Mouse (Mus musculus): ENCODE measurements around the gene Aars.
A peak's percentile ranks its signal among the peaks of the same experiment; 100 is the strongest.
"Not testable (repeated sequence)": the region's sequence is repeated elsewhere in the genome, so short reads cannot be mapped to it uniquely, and the experiment has no call there.

Aars gene

DNA sequence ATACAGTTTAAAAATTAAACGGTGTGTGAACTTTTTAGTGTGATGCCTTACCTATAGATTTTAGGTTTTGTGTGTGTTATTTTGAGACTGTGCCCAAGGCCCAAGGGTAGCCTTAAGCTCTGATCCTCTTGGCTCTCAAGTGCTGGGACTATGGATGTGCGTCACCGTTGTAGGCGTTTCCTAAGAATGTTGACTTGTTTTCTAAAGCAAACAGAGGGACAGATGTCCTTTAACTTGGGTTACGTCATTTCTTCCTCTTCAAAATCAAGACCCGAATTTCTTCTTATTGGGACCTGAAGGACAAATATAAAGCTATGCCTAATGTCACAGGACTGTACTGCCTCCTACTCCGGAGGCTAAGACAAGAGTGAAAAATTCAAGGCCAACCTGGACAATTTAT, at the start of gene Aars:
TSS of gene Aars (plus strand) at position 229 of the 400 bp plus-strand sequence.
- DNase-seq = no peak

DNA sequence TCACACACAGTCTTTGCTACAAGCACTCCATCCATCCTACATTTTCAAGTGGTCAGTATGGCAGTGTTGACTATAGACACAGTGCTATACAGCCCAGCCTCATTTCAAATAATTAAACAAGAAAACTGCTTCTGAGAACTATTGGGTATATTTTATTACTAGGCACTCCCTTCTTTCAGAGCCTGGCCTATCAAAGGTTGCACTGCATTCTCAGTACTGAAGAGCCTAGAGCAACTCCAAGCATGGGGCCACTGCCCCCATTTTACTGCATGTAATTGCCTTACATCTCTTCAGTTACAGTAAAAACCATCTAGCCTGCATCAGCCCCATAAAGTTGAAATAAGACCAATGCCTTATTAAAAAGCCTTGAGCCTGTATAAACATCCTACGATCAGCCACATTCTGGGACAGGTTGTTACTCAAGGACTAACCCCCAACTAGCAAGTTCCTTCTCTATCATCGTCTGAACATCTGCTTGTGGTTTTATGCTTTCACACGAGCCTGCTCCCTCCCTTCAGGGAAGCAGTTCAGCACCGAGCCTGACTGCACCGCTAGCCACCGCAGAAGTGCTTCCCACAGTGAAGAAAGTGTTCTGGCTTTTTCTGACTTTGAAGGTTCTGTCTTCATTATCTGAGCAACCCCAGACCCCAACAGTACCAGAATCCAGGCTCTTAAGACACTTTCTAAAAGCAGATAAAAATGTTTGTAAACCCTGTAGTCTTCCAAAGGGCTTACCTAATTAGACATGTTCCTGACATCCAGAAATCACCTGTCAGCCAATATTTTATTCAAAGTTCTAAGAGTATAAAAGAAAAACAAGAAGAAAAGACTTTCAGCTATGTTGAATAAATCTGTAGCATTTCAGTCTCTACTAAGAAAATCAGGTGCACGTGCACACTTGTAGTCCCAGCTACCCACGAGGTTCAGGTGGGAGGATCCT, 44.9 kb upstream of the Aars start:
- no peak for DNase-seq

DNA sequence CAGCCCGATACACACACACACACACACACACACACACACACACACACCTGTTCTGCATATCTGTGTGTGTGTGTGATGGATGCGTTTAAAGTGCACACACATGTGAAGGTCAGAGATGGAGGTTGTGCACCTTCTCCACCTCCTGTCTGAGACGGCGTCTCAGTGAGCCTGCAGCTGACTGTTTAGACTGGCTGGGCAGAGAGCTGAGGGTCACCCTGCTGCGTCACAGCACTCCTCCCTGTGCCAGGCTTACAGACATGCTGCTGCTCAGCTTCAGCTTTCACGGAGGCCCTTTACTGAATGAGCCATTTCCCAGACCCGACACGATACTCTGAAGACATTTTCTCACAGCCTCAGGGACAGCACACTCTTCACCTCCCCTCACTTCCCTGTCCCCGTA, 42.9 kb upstream of the Aars start:
- DNase-seq = no peak

GRCm38 (mm10) chr8:110996641-110997430, 36.1 kb upstream of the Aars start:
- DNase-seq = no peak

- peak; percentile 87 for DNase-seq
Measured at GRCm38 (mm10) chr8:110997547-110998531, 35.1 kb upstream of the Aars start, which contains the start of gene Ddx19a. Gene Ddx19a, minus strand, starts transcription at chr8:110997800.

DNA sequence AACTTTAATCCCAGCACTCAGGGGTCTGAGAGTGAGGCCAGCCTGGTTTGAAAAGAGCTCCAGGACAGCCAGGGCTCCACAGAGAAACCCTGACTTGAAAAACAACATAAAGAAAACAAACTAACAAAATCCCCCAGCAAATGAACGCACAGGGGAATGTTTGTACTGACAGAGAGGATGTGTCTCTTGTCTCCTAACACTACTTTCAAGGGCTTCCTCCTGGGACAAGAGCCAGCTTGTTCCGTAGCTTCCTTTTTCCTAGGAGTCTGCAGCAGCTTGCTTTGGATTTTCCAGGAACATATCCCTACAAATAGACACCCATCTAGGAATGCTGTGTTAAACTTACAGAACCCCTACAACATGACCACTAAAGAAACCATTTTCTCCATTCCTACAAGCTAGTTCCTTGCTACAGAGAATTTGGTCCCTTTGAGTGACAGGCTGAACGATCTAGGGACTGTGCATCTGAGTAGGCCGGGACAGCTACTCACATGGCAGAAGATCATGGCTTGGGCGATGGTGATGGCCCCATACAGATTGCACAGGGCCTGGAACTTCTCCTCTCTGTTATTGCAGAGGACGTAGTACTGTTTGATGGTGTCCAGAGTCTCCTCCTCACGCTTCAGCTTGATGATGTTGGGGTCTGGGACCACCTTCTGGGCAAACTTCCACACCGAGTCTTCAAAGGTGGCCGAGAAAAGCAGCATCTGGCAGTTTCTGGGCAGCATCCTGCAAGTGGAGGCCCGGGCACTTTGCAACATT, 22.5 kb upstream of the Aars start:
- DNase-seq = not testable (repeated sequence)

DNA sequence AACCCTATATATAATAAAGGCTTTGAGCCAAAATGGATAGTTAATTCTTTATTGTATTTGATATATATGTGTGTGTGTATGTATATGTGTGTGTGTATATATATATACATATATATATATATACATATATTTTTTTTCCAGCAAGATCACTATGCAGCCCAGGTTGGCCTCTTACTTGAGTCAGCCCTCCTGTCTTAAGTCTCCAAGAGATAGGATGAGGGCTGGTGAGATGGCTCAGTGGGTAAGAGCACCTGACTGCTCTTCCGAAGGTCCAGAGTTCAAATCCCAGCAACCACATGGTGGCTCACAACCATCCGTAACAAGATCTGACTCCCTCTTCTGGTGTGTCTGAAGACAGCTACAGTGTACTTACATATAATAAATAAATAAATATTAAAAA, 6.3 kb upstream of the Aars start:
- not testable (repeated sequence) for DNase-seq

- DNase-seq = peak; percentile 88
Measured at GRCm38 (mm10) chr8:111027391-111027937, 5.5 kb upstream of the Aars start.

- no peak for DNase-seq
Measured at GRCm38 (mm10) chr8:111029589-111029988, 3.4 kb upstream of the Aars start.

DNA sequence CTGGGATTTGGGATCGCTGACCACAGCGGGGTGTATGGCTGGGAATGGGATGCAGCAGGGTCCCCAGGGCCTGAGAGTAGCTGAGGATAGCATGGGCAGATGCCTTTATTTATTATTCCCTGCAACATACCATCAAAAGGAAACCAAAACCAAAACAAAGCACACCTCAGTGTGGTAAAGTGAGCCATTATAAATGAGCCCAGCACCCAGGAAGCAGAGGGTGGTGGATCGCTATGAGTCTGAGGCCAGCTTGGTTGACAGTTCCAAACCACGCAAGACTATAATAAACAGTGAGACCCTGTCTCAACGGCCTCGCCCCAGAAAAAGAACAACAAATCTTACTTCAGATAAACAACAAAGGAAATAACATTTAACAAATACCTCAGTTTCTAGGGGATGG, 2.9 kb upstream of the Aars start:
- DNase-seq = no peak

DNA sequence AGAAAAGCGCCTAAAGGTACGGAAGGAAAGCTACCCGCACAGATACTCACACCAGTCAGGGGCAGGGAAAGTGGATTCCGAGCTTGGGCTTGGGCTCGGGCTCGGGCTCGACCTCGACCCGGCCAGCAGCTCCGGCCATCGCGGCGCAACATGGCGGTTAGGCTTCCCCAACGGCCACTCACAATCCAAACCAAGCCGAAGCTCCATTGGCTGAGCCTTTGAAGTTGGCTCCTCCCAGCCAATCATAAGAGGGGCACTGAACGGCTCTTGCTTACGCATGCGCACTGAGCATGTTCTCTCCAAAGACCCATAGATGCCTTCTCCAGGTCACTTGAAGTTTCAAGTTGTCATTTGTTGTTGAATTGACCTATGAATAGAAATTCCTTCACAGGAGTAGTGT, 1.4 kb upstream of the Aars start, which contains the start of gene Ddx19b:
TSS of gene Ddx19b (minus strand) at position 180 of the 400 bp plus-strand sequence.
- DNase-seq = no peak

DNA sequence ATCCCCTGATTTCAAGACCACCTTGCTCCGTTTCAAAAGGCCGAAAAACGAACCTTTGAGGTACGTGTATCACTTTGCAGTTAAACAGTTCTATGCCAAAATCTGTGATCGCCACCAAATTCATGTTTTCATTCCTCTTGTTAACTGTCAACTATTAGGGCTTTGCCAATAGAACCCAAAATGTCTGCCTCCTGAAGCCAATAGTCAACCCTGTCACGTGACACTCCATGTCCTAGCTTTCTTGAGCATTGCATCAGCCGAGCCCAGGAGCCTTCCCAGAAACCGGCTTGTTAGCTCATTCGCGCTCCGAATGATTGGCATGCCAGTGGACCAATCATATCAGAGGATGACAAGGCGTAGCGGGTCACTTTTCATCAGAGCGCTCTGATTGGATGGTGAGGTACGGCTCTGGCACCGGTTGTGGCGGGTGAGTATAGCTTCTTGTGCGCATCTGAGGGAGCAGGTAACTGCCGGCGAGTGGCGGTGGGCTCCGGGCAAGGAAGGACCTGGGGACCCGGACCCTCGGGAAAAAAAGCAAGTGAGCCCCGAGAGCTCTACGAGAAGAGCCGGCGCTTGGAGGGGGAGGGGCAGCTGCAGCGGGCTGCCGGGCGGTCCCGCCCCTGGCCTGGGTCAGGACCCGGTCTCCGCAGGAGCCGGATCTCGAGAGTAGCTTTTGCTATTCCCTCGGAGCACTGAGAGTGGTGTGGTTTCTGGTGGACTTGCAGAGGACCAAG, 705 bp downstream of the Aars start:
- DNase-seq = peak; percentile 99

GRCm38 (mm10) chr8:111034276-111034675, 1.3 kb downstream of the Aars start:
- DNase-seq = peak; percentile 25

DNA sequence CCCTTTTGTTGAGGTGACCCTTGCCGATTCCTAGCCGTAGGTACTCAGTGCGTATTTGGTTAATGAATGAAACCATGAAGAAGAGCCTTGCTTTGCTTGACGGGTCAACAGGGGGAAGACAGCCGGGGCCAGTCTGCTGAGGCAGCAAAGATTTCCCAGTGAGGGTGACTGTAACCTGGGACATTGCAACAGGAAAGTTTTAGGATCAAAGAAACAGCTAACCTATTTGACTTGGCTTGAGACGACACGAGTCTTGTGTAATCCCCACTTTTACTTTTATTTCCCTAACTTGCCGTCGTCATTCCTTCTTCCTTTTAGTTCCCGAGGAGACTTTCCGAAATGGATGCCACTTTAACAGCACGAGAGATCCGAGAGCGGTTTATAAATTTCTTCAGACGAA, 3.6 kb downstream of the Aars start:
- DNase-seq = no peak

DNA sequence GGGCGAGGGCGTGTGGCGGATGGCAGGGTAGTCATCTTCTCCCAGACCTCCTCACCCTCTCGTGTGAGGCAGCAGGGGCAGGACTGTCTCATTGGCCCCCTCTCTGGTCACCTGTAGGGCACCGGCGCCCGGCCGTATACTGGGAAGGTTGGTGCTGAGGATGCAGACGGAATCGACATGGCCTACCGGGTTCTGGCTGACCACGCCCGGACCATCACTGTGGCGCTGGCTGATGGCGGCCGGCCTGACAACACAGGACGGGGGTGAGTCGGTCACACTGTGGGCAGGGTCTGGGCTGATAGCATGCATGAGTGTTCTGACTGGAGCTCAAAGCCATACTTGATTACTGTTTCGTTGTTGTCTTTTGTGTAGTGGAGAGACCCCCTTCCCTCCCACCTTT, 9.6 kb downstream of the Aars start:
- DNase-seq = no peak

- no peak for DNase-seq
Measured at GRCm38 (mm10) chr8:111044003-111044734, 11.2 kb downstream of the Aars start.

DNA sequence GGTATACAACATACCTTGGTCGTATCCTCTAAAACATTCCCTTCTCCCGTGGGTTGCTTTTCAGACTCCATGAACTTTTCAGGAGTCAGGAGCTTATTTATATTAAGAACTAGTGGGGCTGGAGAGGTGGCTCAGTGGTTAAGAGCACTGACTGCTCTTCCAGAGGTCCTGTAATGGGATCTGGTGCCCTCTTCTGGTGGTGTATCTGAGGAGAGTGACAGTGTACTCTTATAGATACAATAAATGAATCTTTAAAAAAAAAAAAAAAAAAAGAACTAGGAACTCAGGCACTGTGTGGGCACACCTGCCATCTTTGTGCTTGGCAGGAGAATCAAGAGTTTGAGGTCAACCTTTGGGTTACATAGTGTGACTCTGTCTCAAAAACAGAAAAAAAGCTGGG, 15.8 kb downstream of the Aars start:
- no peak for DNase-seq

DNA sequence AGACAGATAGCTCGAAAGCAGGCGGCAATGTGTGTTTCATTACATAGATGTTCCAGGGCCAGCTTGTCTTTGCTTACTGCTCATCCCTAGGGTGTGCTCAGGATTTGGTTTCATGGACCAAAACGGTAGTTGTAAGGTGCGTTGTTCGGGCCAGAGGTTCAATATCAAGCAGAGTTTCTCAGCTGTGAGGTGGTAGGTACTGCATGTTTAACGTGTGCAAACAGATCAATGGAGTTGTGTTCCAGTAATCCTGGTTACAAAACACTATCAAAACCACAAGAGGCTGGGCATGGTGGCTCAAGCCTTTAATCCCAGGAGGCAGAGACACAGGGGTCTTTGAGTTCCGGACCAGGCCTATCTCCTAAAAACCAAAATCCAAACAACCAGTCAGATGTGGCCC, 16.2 kb downstream of the Aars start:
- DNase-seq = no peak

GRCm38 (mm10) chr8:111053827-111054518, 21.0 kb downstream of the Aars start:
- DNase-seq = no peak
